Mouse (Mus musculus) megakaryocyte, adult 5-6 weeks (primary cell): ENCODE data around the gene G3bp2. TPM values are rescaled to one million over a fixed set of nuclear protein-coding genes. Genes with fewer than 3 reads are reported as not detected.

ENCODE experiments used
- ATAC-seq: 2 replicates; pipeline ENCODE4 v1.8.0; 2016; ENCODE audit warnings: mild to moderate bottlenecking, inconsistent platforms; ENCODE audit not compliant: poor library complexity, severe bottlenecking
- total RNA-seq, 2 experiments: library from RNA; stranded (forward) in 1 of 2; stranded (reverse) in 1 of 2; fragments of 153-499, 151-499 nt in 1 of 2; fragments of 221-1000, 200-1000 nt in 1 of 2; gene quantifications; 2 replicates each; pipeline versions ENCODE4 v1.2.3 to v1.2.4; 2015 to 2017

G3bp2 gene
- total RNA-seq, 2 experiments from 2014 or later = 83.1 to 107 TPM

DNA sequence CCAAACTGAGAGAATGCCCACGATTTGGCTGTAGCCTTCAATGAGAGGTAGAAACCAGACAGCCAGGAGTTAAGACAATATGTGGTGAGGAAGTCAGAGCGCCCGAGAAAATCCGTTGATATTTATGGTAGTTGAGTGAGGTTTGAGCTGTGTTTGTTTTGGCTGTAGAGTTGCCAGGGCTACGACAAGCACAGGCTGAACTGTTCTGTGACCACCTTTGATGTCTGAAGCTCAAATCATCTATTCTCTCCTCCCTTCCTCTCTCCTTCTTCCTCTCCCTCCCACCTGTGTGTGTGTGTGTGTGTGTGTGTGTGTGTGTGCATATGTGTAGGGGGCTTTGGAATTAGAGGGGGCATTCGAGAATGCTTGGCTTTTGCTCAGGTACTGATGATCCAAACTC, 19.5 kb upstream of the G3bp2 start:
- no peak for ATAC-seq

- ATAC-seq = no peak
These were observed 18.1 kb upstream of the G3bp2 start for GRCm38 (mm10) chr5:92101601-92102000.

DNA sequence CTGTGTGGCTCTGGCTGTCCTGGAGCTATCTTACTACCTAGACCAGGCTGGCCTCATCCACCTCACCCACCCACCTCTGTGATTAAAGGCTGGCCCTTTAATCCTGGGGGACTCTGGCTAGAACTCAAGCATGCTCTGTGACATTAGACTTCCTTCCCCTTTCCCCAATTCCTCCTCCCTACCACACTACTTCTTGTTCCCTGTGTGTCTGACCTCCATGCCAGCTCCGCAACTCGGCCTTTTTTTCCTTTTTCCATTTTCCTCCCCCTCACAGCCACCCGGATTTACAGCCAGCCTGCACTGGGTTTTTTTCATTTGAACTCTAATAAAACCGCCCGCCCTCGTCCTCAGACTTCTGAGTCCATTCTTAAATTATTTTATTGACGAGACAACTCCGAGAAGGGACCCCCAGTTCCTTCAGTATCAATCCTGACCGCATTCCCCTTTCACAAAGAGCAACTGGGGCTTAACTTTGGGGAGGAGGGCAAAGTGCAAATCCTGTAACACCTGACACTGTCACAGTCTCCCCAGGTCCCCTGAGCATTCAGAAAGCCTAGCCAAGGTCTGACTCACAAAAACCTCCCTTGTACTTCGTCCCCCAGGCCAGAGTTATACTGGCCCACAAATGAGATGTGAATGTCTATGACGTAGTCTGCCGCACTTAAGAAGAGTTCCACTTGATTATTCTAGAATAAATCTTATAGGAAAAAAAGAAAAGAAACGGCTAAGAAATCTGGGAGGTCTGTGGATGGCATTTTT, 15.0 kb upstream of the G3bp2 start:
- peak; percentile 83 for ATAC-seq

- ATAC-seq = no peak
These were observed 14.3 kb upstream of the G3bp2 start for GRCm38 (mm10) chr5:92097779-92098178.

DNA sequence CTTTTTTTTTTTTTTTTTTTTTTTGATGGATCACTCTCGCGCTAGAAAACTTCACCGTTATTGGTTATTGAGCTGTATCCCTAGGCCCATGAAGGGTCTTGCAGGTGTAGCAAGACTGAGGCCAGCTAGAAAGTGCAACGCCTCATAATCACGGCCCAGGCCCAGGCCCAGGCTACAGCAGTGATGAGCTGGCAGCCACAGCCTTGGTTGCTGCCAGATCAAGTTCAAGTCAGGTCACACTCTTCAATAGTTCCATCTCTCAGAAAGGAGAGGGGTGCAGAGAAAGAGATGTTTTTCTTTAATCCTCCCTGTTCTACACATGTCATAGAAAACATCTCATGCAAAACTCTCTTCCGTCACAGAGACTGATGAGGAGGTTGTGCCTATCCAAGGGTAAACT, 13.3 kb upstream of the G3bp2 start:
- no peak for ATAC-seq

- no peak for ATAC-seq
These were observed 10.5 kb upstream of the G3bp2 start for GRCm38 (mm10) chr5:92094062-92094415.

- ATAC-seq = peak; percentile 54
These were observed 9.9 kb upstream of the G3bp2 start for GRCm38 (mm10) chr5:92093263-92094061.

DNA sequence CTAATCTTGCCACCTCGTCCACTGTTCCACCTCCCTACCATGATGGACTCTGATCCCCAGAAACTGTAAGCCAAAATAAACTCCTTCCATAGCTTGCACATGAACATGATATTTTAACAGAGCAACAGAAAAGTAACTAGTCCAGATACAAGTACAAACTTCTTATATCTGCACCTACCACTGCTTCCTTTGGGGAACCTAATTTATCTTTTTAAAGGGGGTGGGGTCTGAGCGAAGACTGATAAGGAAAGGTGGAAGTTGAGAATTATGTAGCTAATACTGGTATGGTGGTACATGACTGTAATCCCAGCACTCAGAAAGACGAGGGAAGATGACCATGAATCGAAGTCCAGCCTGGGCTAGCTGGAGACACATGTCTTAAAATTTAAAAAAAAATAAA, 4.0 kb upstream of the G3bp2 start:
- ATAC-seq = no peak

DNA sequence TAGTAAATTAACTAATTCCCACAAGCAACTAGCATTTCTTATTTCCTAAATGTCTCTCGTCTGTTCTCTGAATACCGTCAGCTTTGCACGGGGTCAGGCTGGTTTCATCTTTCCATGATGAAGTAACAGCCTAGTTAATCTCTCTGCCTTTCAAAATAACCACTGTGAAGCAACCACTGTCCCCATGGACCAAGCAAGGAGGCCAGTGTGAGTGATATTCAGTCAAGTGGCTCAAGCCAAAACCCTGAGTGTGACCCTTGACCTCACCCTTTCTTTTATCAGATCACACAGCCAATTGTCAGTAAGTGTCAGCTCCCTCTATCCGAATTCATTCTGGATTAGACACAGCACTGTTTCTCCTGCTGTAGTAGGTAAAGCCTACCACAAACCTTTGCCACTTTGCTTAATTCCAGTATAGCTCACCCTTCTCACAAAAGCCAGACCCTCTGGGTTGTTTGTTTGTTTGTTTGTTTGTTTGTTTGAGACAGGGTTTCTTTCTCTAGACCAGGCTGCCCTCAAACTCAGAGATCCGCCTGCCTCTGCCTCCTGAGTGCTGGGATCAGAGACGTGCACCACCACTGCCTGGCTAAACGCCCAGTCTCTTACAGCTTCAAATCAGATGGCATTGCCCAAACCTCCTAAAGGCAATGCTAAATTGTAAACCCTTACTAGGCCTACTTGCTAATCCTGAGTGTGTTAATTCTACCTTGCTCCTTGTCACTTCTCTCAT, 2.5 kb upstream of the G3bp2 start:
- no peak for ATAC-seq

GRCm38 (mm10) chr5:92085246-92085645, 1.7 kb upstream of the G3bp2 start:
- ATAC-seq = no peak

DNA sequence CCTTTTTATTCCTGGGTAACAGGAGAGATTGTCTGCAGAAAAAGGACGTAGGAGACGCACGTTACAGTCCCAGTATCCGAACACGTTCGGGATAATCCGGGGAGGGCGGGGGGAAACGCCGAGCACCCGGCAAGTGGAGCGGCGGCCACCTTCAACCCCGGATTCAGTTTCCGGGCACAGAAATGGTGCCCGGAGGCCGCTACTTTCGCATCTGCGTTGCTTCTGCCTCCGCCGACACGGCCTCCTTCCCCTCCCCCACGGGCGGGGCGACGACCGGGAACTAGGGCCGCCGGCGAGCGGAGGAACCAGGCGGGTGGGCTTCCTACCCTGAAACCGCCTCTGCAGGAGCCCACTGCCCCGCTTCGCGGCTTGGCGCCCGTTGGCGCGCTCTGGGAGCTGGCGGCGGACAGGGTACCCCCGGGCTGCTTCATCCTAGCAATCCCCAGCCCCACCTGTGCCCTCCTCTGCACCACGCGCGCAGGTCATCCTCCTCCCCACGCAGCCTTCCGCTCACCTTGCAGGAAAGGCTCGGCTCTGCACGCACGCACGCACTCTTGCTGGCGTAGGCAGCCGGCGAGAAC, 608 bp downstream of the G3bp2 start:
- peak; percentile 38 for ATAC-seq

- no peak for ATAC-seq
These were observed 2.2 kb downstream of the G3bp2 start for GRCm38 (mm10) chr5:92081326-92081725.

GRCm38 (mm10) chr5:92080400-92080799, 3.1 kb downstream of the G3bp2 start:
- ATAC-seq = no peak

DNA sequence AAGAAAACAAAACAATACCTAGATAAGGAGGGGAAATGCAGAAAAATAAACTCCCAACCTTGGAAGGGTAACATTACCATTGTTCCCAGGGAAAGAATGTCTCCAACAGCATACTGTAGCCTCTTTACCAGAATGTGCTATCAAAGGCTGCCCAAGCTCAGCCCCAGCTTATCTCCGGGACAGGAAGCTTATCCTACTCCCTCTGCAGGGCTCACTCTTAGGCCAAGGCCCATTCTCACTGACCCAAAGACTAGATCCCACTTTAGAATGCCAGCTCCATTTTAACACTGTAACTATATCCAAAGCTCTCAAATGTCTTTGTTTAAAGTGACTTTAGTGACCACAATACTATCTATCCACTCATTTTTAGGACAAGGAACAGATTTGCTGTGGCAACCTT, 4.2 kb downstream of the G3bp2 start:
- no peak for ATAC-seq

DNA sequence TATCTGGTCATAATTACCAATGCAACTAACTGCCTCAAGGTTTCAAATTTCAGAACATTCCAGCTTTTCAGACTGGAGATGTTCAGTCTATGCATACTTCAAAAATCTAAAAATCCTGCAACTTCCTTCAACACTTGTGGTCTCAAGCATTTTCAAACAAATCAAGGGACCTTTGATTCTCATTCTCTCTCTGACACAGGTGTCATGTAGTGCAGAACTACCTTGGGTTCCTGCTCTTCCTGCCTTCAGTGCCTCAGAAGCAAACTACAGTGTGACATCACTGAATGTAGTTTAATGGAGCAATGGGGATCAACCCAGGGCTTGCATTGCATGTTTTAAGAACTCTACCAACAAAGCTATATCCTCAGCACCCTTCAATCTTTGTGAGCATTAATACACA, 4.8 kb downstream of the G3bp2 start:
- ATAC-seq = no peak

DNA sequence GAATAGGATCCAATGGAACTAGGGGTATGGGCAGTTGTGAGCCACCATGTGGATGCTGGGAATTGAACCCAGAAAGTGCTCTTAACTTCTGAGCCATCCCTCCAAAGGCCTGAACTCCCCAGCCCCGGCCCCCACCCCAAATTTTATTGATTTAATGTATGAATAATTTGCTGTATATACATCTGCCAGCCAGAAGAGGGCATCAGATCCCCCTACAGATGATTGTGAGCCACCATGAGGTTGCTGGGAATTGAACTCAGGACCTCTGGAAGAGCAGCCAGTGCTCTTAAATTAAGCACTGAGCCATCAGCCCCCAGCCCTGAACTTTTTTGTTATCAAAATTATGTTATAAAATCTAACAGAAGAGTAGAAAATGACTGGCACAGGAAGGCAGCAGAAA, 7.2 kb downstream of the G3bp2 start:
- no peak for ATAC-seq

- no peak for ATAC-seq
These were observed 9.5 kb downstream of the G3bp2 start for GRCm38 (mm10) chr5:92074061-92074460.

DNA sequence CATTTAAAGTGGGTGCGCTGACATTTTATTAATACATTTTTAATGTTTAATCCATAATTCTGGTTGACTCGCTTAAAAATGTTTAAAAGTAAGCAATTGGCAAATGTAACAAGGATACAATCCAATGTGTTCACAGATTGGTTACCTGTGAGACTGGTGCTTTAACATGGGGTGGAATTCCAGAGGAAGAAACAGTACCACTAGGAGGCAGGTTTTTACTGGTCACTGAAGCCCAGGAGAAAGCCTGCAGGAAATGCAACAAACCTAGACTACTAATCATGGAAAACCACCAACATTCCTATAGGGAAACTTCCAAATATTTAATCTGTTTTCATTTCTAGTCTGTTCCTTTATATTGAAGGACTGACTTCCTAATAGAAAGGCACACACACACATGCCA, 20.3 kb downstream of the G3bp2 start:
- ATAC-seq = no peak

DNA sequence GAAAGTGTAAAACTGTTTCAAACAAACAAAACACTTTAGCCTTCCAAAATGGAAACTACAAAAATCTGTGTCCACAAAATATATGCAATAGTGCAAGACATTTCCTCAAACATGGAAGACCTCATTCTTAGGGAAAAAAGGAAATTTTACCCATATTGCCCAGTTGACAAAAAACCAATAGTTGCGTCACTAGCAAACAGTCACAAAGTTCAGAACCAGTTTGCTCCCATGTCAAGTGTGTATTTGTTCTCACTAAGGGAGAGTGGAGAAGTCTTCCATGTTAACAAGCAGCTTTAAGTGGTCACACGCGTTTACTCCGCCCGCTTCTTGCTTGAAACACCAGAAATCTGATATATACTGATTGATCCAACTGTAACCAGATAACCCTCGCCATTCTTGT, 30.7 kb downstream of the G3bp2 start:
- ATAC-seq = no peak

DNA sequence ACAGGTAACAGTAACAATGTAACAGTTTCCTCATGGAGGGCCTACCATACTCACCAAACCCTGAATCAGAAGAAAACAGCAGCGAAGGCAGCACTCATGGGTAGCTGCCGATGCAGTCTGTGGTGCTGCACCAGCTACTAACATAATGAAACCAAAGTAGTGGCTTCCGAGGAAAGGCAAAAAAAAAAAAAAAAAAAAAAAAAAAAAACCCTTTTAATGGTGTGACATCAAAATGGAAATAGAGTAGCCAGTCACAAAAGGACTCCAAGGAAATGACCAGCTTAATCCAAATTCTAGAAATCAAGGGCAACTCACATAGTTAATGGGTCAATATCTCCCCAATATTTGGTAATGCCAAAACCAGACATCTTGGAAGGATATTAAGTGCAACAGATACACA, 33.1 kb downstream of the G3bp2 start:
- ATAC-seq = no peak

GRCm38 (mm10) chr5:92043783-92044182, 39.7 kb downstream of the G3bp2 start, which contains the start of gene Cdkl2:
Gene Cdkl2 (minus strand): TSS chr5:92043883.
- no peak for ATAC-seq
